Mouse (Mus musculus): Measurements from ENCODE around the gene Smim6. TPM values are rescaled to one million over a fixed set of nuclear protein-coding genes. Genes with fewer than 3 reads are reported as not detected.

The Smim6 gene
- total and polyA plus RNA-seq, 2 experiments from 2014 or later, result 0.27 TPM; not detected in 1

- H3K4me3 ChIP-seq (ENCODE audit: low read depth, low read length), result no peak overlapping the region
- H3K36me3 ChIP-seq (ENCODE audit: insufficient read depth), result 0 out of 2 replicates have a peak, but pooled peaks cover 3% of the 10 kb centered on the region
- no peaks in the 10 kb centered on the region for H3K9me3 ChIP-seq (ENCODE audit: low read length)
- WGBS, result 57% methylated on average over 16 of the region's 16 CpGs
- no peaks in the 10 kb centered on the region for H3K27me3 ChIP-seq (ENCODE audit: insufficient read depth, low read length)
- no peaks in the 10 kb centered on the region for H3K4me1 ChIP-seq (ENCODE audit: insufficient read depth)
- ATAC-seq (no peak), DNase-seq (no peak)
- TF ChIP-seq CTCF (IDR thresholded peaks at IDR 0.05; ENCODE audit: low read depth), result no peak
- no peak overlapping the region for H3K9ac ChIP-seq
- H3K27ac ChIP-seq (ENCODE audit: low read depth, low read length), result no peak overlapping the region
- no peak overlapping the region for H3K4me2 ChIP-seq (ENCODE audit: low read depth)
These were observed 6.6 kb upstream of the Smim6 start for GRCm38 (mm10) chr11:115904956-115905790.

- no peak for TF ChIP-seq CTCF (IDR thresholded peaks at IDR 0.05; ENCODE audit: low read depth)
- Histone ChIP-seq H3K4me1 (ENCODE audit: insufficient read depth) (no peaks in the 10 kb centered on the region), H3K4me2 (ENCODE audit: low read depth) (no peak overlapping the region)
These were observed 5.7 kb upstream of the Smim6 start for GRCm38 (mm10) chr11:115906116-115906515.

GRCm38 (mm10) chr11:115906521-115906920, 5.3 kb upstream of the Smim6 start:
- H3K4me1 ChIP-seq (ENCODE audit: insufficient read depth), result no peaks in the 10 kb centered on the region
- TF ChIP-seq CTCF (IDR thresholded peaks at IDR 0.05; ENCODE audit: low read depth), result no peak
- no peak overlapping the region for H3K4me3 ChIP-seq (ENCODE audit: low read depth, low read length)
- no peak overlapping the region for H3K9ac ChIP-seq
- H3K36me3 ChIP-seq (ENCODE audit: insufficient read depth), result peaks cover 4% of the 10 kb centered on the region; the same call in 1 of the 2 replicates
- no peaks in the 10 kb centered on the region for H3K9me3 ChIP-seq (ENCODE audit: low read length)
- no peaks in the 10 kb centered on the region for H3K27me3 ChIP-seq (ENCODE audit: insufficient read depth, low read length)
- no peak overlapping the region for H3K27ac ChIP-seq (ENCODE audit: low read depth, low read length)
- ATAC-seq (no peak), DNase-seq (no peak)
- no peak overlapping the region for H3K4me2 ChIP-seq (ENCODE audit: low read depth)
- 93% methylated on average over 5 of the region's 5 CpGs for WGBS

More at GRCm38 (mm10) chr11:115906116-115906515, 5.7 kb upstream of the Smim6 start:
- H3K36me3 ChIP-seq (ENCODE audit: insufficient read depth), result 0 out of 2 replicates have a peak, but pooled peaks cover 3% of the 10 kb centered on the region
- no peak overlapping the region for H3K27ac ChIP-seq (ENCODE audit: low read depth, low read length)
- WGBS, result 83% methylated on average over 3 of the region's 3 CpGs
- H3K4me3 ChIP-seq (ENCODE audit: low read depth, low read length), result no peak overlapping the region
- DNase-seq (no peak), ATAC-seq (no peak)
- H3K9me3 ChIP-seq (ENCODE audit: low read length), result no peaks in the 10 kb centered on the region
- H3K9ac ChIP-seq, result no peak overlapping the region
- no peaks in the 10 kb centered on the region for H3K27me3 ChIP-seq (ENCODE audit: insufficient read depth, low read length)

GRCm38 (mm10) chr11:115911134-115911561, 669 bp upstream of the Smim6 start:
- WGBS, result 94% methylated on average over 5 of the region's 5 CpGs
- peaks cover 33% of the 10 kb centered on the region for H3K36me3 ChIP-seq (ENCODE audit: insufficient read depth)
- H3K4me2 ChIP-seq (ENCODE audit: low read depth), result no peak overlapping the region
- H3K4me3 ChIP-seq (ENCODE audit: low read depth, low read length), result no peak overlapping the region
- no peaks in the 10 kb centered on the region for H3K9me3 ChIP-seq (ENCODE audit: low read length)
- no peak overlapping the region for H3K27ac ChIP-seq (ENCODE audit: low read depth, low read length)
- DNase-seq, result no peak
- no peak overlapping the region for H3K9ac ChIP-seq
- ATAC-seq, result no peak
- TF ChIP-seq CTCF (IDR thresholded peaks at IDR 0.05; ENCODE audit: low read depth), result no peak
- H3K27me3 ChIP-seq (ENCODE audit: insufficient read depth, low read length), result no peaks in the 10 kb centered on the region
- H3K4me1 ChIP-seq (ENCODE audit: insufficient read depth), result no peaks in the 10 kb centered on the region

- TF ChIP-seq CTCF (IDR thresholded peaks at IDR 0.05; ENCODE audit: low read depth), result no peak
- H3K36me3 ChIP-seq (ENCODE audit: insufficient read depth), result peaks cover 38% of the 10 kb centered on the region
- H3K4me1 ChIP-seq (ENCODE audit: insufficient read depth), result no peaks in the 10 kb centered on the region
- WGBS, result 88% methylated on average over 4 of the region's 4 CpGs
- H3K27me3 ChIP-seq (ENCODE audit: insufficient read depth, low read length), result no peaks in the 10 kb centered on the region
- no peaks in the 10 kb centered on the region for H3K9me3 ChIP-seq (ENCODE audit: low read length)
- no peak overlapping the region for H3K9ac ChIP-seq
- H3K4me2 ChIP-seq (ENCODE audit: low read depth), result no peak overlapping the region
- H3K27ac ChIP-seq (ENCODE audit: low read depth, low read length), result no peak overlapping the region
- ATAC-seq (no peak), DNase-seq (no peak)
- no peak overlapping the region for H3K4me3 ChIP-seq (ENCODE audit: low read depth, low read length)
These were observed 4.8 kb downstream of the Smim6 start for GRCm38 (mm10) chr11:115916579-115916978.

- DNase-seq, result no peak
- no peak for ATAC-seq
- H3K27me3 ChIP-seq (ENCODE audit: insufficient read depth, low read length), result no peaks in the 10 kb centered on the region
- no peak overlapping the region for H3K27ac ChIP-seq (ENCODE audit: low read depth, low read length)
- no peaks in the 10 kb centered on the region for H3K4me1 ChIP-seq (ENCODE audit: insufficient read depth)
- no peak overlapping the region for H3K4me2 ChIP-seq (ENCODE audit: low read depth)
- H3K9me3 ChIP-seq (ENCODE audit: low read length), result no peaks in the 10 kb centered on the region
- no peak for TF ChIP-seq CTCF (IDR thresholded peaks at IDR 0.05; ENCODE audit: low read depth)
- peaks cover 39% of the 10 kb centered on the region for H3K36me3 ChIP-seq (ENCODE audit: insufficient read depth)
- no peak overlapping the region for H3K9ac ChIP-seq
- 87% methylated on average over 5 of the region's 5 CpGs for WGBS
- H3K4me3 ChIP-seq (ENCODE audit: low read depth, low read length), result no peak overlapping the region
These were observed 6.8 kb downstream of the Smim6 start for GRCm38 (mm10) chr11:115918637-115919036.

GRCm38 (mm10) chr11:115919073-115919472, 7.3 kb downstream of the Smim6 start:
- no peak for TF ChIP-seq CTCF (IDR thresholded peaks at IDR 0.05; ENCODE audit: low read depth)
- DNase-seq, result no peak
- peaks cover 41% of the 10 kb centered on the region for H3K36me3 ChIP-seq (ENCODE audit: insufficient read depth)
- 94% methylated on average over 5 of the region's 5 CpGs for WGBS
- H3K4me1 ChIP-seq (ENCODE audit: insufficient read depth), result no peaks in the 10 kb centered on the region
- H3K9ac ChIP-seq, result no peak overlapping the region
- H3K4me2 ChIP-seq (ENCODE audit: low read depth), result no peak overlapping the region
- no peaks in the 10 kb centered on the region for H3K27me3 ChIP-seq (ENCODE audit: insufficient read depth, low read length)
- ATAC-seq, result no peak
- no peaks in the 10 kb centered on the region for H3K9me3 ChIP-seq (ENCODE audit: low read length)
- no peak overlapping the region for H3K4me3 ChIP-seq (ENCODE audit: low read depth, low read length)
- no peak overlapping the region for H3K27ac ChIP-seq (ENCODE audit: low read depth, low read length)
